Mouse (Mus musculus): ENCODE results near the gene Snx10. TPM values are rescaled to one million over a fixed set of nuclear protein-coding genes. Genes with fewer than 3 reads are reported as not detected.

Snx10 gene
- total RNA-seq, 1 experiment from 2014 or later: 89.6 TPM

- ATAC-seq (replicated peaks; ENCODE audit: low read depth, poor library complexity, severe bottlenecking): peak; percentile 78
Observed at GRCm38 (mm10) chr6:51525001-51525400, 1.3 kb downstream of the Snx10 start.

- no peak for ATAC-seq (replicated peaks; ENCODE audit: low read depth, poor library complexity, severe bottlenecking)
Observed at GRCm38 (mm10) chr6:51529457-51529856, 5.8 kb downstream of the Snx10 start.

- peak; percentile 94 for ATAC-seq (replicated peaks; ENCODE audit: low read depth, poor library complexity, severe bottlenecking)
Observed at GRCm38 (mm10) chr6:51533467-51534200, 9.9 kb downstream of the Snx10 start.

- no peak for ATAC-seq (replicated peaks; ENCODE audit: low read depth, poor library complexity, severe bottlenecking)
Observed at GRCm38 (mm10) chr6:51535571-51535970, 11.9 kb downstream of the Snx10 start.

- ATAC-seq (replicated peaks; ENCODE audit: low read depth, poor library complexity, severe bottlenecking): no peak
Observed at GRCm38 (mm10) chr6:51540525-51540924, 16.8 kb downstream of the Snx10 start.

GRCm38 (mm10) chr6:51541422-51541821 is 17.7 kb downstream of the Snx10 start:
- ATAC-seq (replicated peaks; ENCODE audit: low read depth, poor library complexity, severe bottlenecking): no peak

- ATAC-seq (replicated peaks; ENCODE audit: low read depth, poor library complexity, severe bottlenecking): no peak
Observed at GRCm38 (mm10) chr6:51542147-51542546, 18.4 kb downstream of the Snx10 start.

- ATAC-seq (replicated peaks; ENCODE audit: low read depth, poor library complexity, severe bottlenecking): no peak
Observed at GRCm38 (mm10) chr6:51543639-51544117, 20.0 kb downstream of the Snx10 start.

GRCm38 (mm10) chr6:51544118-51544681 is 20.5 kb downstream of the Snx10 start:
- peak; percentile 77 for ATAC-seq (replicated peaks; ENCODE audit: low read depth, poor library complexity, severe bottlenecking)

GRCm38 (mm10) chr6:51545219-51545859 is 21.6 kb downstream of the Snx10 start:
- ATAC-seq (replicated peaks; ENCODE audit: low read depth, poor library complexity, severe bottlenecking): peak; percentile 80

GRCm38 (mm10) chr6:51546085-51546484 is 22.4 kb downstream of the Snx10 start:
- ATAC-seq (replicated peaks; ENCODE audit: low read depth, poor library complexity, severe bottlenecking): no peak

- no peak for ATAC-seq (replicated peaks; ENCODE audit: low read depth, poor library complexity, severe bottlenecking)
Observed at GRCm38 (mm10) chr6:51548757-51549156, 25.1 kb downstream of the Snx10 start.

- ATAC-seq (replicated peaks; ENCODE audit: low read depth, poor library complexity, severe bottlenecking): peak; percentile 40
Observed at GRCm38 (mm10) chr6:51551267-51551802, 27.6 kb downstream of the Snx10 start.

- ATAC-seq (replicated peaks; ENCODE audit: low read depth, poor library complexity, severe bottlenecking): no peak
Observed at GRCm38 (mm10) chr6:51556562-51556961, 32.9 kb downstream of the Snx10 start.

GRCm38 (mm10) chr6:51558311-51558710 is 34.6 kb downstream of the Snx10 start:
- ATAC-seq (replicated peaks; ENCODE audit: low read depth, poor library complexity, severe bottlenecking): peak; percentile 95

GRCm38 (mm10) chr6:51566771-51567680 is 43.3 kb downstream of the Snx10 start:
- no peak for ATAC-seq (replicated peaks; ENCODE audit: low read depth, poor library complexity, severe bottlenecking)

GRCm38 (mm10) chr6:51569086-51569485 is 45.4 kb downstream of the Snx10 start:
- no peak for ATAC-seq (replicated peaks; ENCODE audit: low read depth, poor library complexity, severe bottlenecking)

- ATAC-seq (replicated peaks; ENCODE audit: low read depth, poor library complexity, severe bottlenecking): no peak
Observed at GRCm38 (mm10) chr6:51573136-51573535, 49.4 kb downstream of the Snx10 start.

- no peak for ATAC-seq (replicated peaks; ENCODE audit: low read depth, poor library complexity, severe bottlenecking)
Observed at GRCm38 (mm10) chr6:51574132-51574531, 50.4 kb downstream of the Snx10 start.

GRCm38 (mm10) chr6:51578415-51578814 is 54.7 kb downstream of the Snx10 start:
- ATAC-seq (replicated peaks; ENCODE audit: low read depth, poor library complexity, severe bottlenecking): no peak
